Mouse (Mus musculus) fibroblast of lung, adult 2 months (primary cell): ENCODE data around the gene 9130213A22Rik.

Experiments
- DNase-seq: peaks from one replicate; pipeline ENCODE4 v3.0.0-alpha.2; 2011; ENCODE audit warnings: low read depth

Gene 9130213A22Rik

GRCm38 (mm10) chr11:69123693-69124497, 1.5 kb upstream of the 9130213A22Rik start:
- DNase-seq = peak; percentile 82

GRCm38 (mm10) chr11:69123056-69123692, 785 bp upstream of the 9130213A22Rik start:
- peak; percentile 66 for DNase-seq

- DNase-seq = no peak
Measured at GRCm38 (mm10) chr11:69121741-69122335, 551 bp downstream of the 9130213A22Rik start.

GRCm38 (mm10) chr11:69121001-69121740, 1.2 kb downstream of the 9130213A22Rik start:
- no peak for DNase-seq

GRCm38 (mm10) chr11:69120221-69121000, 2.0 kb downstream of the 9130213A22Rik start, which contains the start of gene Hes7:
TSS of gene Hes7 (plus strand) at chr11:69120404.
- DNase-seq = no peak

- DNase-seq = no peak
Measured at GRCm38 (mm10) chr11:69119446-69120155, 2.8 kb downstream of the 9130213A22Rik start.

- peak; percentile 70 for DNase-seq
Measured at GRCm38 (mm10) chr11:69118765-69119164, 3.6 kb downstream of the 9130213A22Rik start.

- no peak for DNase-seq
Measured at GRCm38 (mm10) chr11:69117737-69118695, 4.4 kb downstream of the 9130213A22Rik start.

GRCm38 (mm10) chr11:69116843-69117242, 5.5 kb downstream of the 9130213A22Rik start:
- no peak for DNase-seq

- no peak for DNase-seq
Measured at GRCm38 (mm10) chr11:69114621-69115020, 7.8 kb downstream of the 9130213A22Rik start.

GRCm38 (mm10) chr11:69114018-69114417, 8.4 kb downstream of the 9130213A22Rik start:
- DNase-seq = no peak

GRCm38 (mm10) chr11:69111865-69112264, 10.5 kb downstream of the 9130213A22Rik start:
- no peak for DNase-seq

- DNase-seq = no peak
Measured at GRCm38 (mm10) chr11:69111051-69111810, 11.2 kb downstream of the 9130213A22Rik start.

GRCm38 (mm10) chr11:69110319-69111046, 11.9 kb downstream of the 9130213A22Rik start:
- DNase-seq = peak; percentile 54

GRCm38 (mm10) chr11:69109032-69109900, 13.1 kb downstream of the 9130213A22Rik start:
- DNase-seq = no peak

GRCm38 (mm10) chr11:69108223-69108622, 14.2 kb downstream of the 9130213A22Rik start:
- no peak for DNase-seq

GRCm38 (mm10) chr11:69107676-69108075, 14.7 kb downstream of the 9130213A22Rik start:
- no peak for DNase-seq
